Mouse (Mus musculus) hindbrain, embryonic 16.5 days (tissue): ENCODE measurements around the gene Srd5a1. TPM values are rescaled to one million over a fixed set of nuclear protein-coding genes. Genes with fewer than 3 reads are reported as not detected.

Experiments used
- ATAC-seq: fragments of 200-750 bp; cut with Nextera tagmentation; 2 replicates; pipeline ENCODE4 v1.8.0; 2017; ENCODE audit warnings: moderate TSS enrichment, moderate library complexity
- H3K27ac ChIP-seq: fragments of 300-500 bp; sonication (generic); 2 replicates; pipeline ENCODE4 v1.5.1; 2014; ENCODE audit warnings: low read depth, mild to moderate bottlenecking, control low read depth, low read length, moderate library complexity
- H3K27me3 ChIP-seq: fragments of 300-500 bp; sonication (generic); replicated peaks from 2 replicates; pipeline ENCODE4 v1.6.1; 2014; ENCODE audit warnings: low read length; ENCODE audit not compliant: control insufficient read depth, insufficient read depth
- H3K36me3 ChIP-seq: fragments of 300-500 bp; sonication (generic); 2 replicates; pipeline ENCODE4 v1.6.1; 2014; ENCODE audit warnings: mild to moderate bottlenecking, low read length, moderate library complexity, mixed read lengths; ENCODE audit not compliant: control insufficient read depth, insufficient read depth
- H3K4me1 ChIP-seq: fragments of 300-500 bp; sonication (generic); 2 replicates; pipeline ENCODE4 v1.6.1; 2014; ENCODE audit warnings: low read depth, low read length; ENCODE audit not compliant: control insufficient read depth, insufficient read depth
- H3K4me2 ChIP-seq: fragments of 300-500 bp; sonication (generic); 2 replicates; pipeline ENCODE4 v1.6.1; 2014; ENCODE audit warnings: mild to moderate bottlenecking, low read length, control low read depth, moderate library complexity
- H3K4me3 ChIP-seq: fragments of 300-500 bp; sonication (generic); 2 replicates; pipeline ENCODE4 v1.5.1; 2014; ENCODE audit warnings: mild to moderate bottlenecking, low read length, control low read depth, moderate library complexity
- H3K9ac ChIP-seq: fragments of 300-500 bp; sonication (generic); 2 replicates; pipeline ENCODE4 v1.6.1; 2014; ENCODE audit warnings: low read depth, mild to moderate bottlenecking, control low read depth, low read length, moderate library complexity
- H3K9me3 ChIP-seq: fragments of 300-500 bp; sonication (generic); 2 replicates; pipeline ENCODE4 v1.6.1; 2014; ENCODE audit warnings: mild to moderate bottlenecking, low read length, moderate library complexity; ENCODE audit not compliant: control insufficient read depth
- WGBS: fragments of 180-500 bp; shearing (Covaris S2); extraction: QIAGEN DNeasy Blood & Tissue Kit; methylation state at CpG from one replicate; pipeline ENCODE4 v1.1.7; 2014; 5-methylcytosine and 5-hydroxymethylcytosine counted together
- polyA plus RNA-seq: library from polyadenylated mRNA; unstranded; fragments of >200 nt; fragmentation: Nextera tagmentation; extraction: Ambion mirVana; gene quantifications from 2 replicates; pipeline ENCODE4 v1.2.1, GENCODE M21; 2015

The Srd5a1 gene
- polyA plus RNA-seq, 1 experiment from 2014 or later, result 39.2 TPM

- no peak overlapping the region for H3K4me3 ChIP-seq
- no peaks in the 10 kb centered on the region for H3K36me3 ChIP-seq
- 38% methylated on average over 11 of the region's 12 CpGs for WGBS
- H3K9me3 ChIP-seq, result no peaks in the 10 kb centered on the region
- no peaks in the 10 kb centered on the region for H3K27me3 ChIP-seq
- H3K4me2 ChIP-seq, result peak overlapping the region; percentile 42
- no peak overlapping the region for H3K27ac ChIP-seq
- peaks cover 8% of the 10 kb centered on the region for H3K4me1 ChIP-seq
- H3K9ac ChIP-seq, result peak overlapping the region; percentile 29; the same call in 1 of the 2 replicates
- peak; percentile 37; the same call in 1 of the 2 replicates for ATAC-seq
Observed at GRCm38 (mm10) chr13:69543595-69543994, 67.6 kb downstream of the Srd5a1 start.

DNA sequence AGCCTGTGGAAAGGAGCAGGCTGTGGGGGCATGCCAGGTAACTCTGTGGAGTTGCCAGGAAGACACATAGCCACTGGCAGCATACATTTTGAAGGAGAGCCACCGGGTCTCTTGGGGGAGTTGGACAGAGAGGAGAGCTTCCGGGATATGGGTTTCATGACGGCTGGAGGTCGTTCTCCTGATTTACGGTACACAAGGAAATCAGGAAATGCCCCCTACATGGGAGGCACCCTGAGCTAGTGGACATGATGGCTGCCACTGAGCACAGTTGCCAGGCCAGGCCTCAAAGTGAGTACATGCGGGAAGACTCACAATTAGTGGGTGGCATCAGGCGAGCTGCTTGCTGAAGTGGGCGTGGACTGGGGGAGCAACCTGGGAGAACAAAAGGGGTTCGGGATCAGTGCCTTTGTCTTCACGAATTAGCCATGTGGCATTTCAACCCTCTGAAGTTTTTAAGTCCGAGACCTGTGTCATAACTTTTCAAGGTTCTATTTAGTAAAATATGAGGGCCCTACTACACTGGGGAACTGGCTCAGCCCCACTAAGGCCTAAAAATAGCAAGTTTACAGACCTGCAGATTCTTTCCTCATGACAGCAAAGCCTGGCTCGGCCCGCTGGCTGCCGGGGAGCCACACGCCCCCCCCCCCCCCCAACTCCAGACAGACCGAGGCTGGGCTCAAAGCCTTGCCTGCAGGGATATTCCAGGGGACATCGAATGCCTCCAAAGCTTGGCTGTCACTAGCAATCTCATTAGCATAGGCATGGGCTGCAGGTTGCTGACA is 68.5 kb downstream of the Srd5a1 start:
- Histone ChIP-seq H3K36me3 (no peaks in the 10 kb centered on the region), H3K27ac (no peak overlapping the region), H3K4me2 (no peak overlapping the region), H3K9ac (no peak overlapping the region), H3K4me1 (peaks cover 8% of the 10 kb centered on the region), H3K4me3 (no peak overlapping the region), H3K9me3 (no peaks in the 10 kb centered on the region), H3K27me3 (no peaks in the 10 kb centered on the region)
- WGBS, result 36% methylated on average over 17 of the region's 17 CpGs
- no peak for ATAC-seq

DNA sequence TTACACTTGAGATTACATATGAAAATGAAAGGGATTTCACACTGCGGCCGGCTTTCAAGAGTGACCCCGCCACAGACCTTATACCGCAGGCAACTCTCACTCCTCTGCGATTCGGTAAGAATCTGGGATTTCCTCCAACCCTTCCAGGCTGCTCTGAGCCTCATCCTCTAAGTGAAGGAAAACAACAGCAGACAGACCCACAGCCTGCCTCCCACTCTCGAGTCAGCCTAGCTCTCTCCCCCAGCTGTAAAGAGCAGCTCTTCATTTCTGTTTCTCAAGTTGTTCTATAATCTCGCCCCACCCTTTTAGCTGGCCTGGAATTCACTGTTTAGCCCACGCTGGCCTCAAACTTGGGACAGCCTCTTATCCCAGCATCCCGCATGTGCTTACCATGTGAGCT is 69.5 kb downstream of the Srd5a1 start:
- Histone ChIP-seq H3K27me3 (no peaks in the 10 kb centered on the region), H3K36me3 (no peaks in the 10 kb centered on the region), H3K27ac (no peak overlapping the region), H3K9ac (no peak overlapping the region), H3K9me3 (no peaks in the 10 kb centered on the region), H3K4me1 (peaks cover 8% of the 10 kb centered on the region), H3K4me2 (no peak overlapping the region), H3K4me3 (no peak overlapping the region)
- WGBS, result 69% methylated on average over 10 of the region's 10 CpGs
- no peak for ATAC-seq

DNA sequence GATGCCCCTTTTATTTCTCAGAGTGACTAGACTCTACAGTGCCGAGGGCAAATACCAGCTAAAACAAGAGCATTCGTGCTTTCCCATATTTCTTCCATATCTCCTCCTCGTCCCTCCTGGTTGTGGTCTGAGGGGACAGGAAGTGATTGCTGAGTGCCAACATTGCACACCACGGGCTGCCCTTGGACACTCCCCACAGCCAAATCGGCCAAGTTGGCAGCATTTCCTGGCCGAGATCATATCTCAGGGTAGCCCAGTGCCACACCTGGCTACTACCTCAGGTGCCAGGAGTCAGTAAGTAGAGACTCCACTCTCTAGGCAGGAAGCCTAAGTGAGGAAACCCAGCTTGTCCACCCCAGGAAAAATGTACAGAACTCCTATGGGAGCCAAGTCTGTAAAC is 70.0 kb downstream of the Srd5a1 start:
- H3K4me1 ChIP-seq, result peaks cover 10% of the 10 kb centered on the region
- no peaks in the 10 kb centered on the region for H3K9me3 ChIP-seq
- no peaks in the 10 kb centered on the region for H3K27me3 ChIP-seq
- no peak overlapping the region for H3K4me2 ChIP-seq
- no peak for ATAC-seq
- no peaks in the 10 kb centered on the region for H3K36me3 ChIP-seq
- H3K27ac ChIP-seq, result no peak overlapping the region
- WGBS, result 84% methylated on average over 6 of the region's 6 CpGs
- no peak overlapping the region for H3K4me3 ChIP-seq
- no peak overlapping the region for H3K9ac ChIP-seq

GRCm38 (mm10) chr13:69538327-69538726 is 72.9 kb downstream of the Srd5a1 start:
- Histone ChIP-seq H3K4me2 (no peak overlapping the region), H3K9ac (no peak overlapping the region), H3K9me3 (no peaks in the 10 kb centered on the region), H3K36me3 (no peaks in the 10 kb centered on the region), H3K4me1 (peaks cover 13% of the 10 kb centered on the region), H3K27ac (no peak overlapping the region), H3K27me3 (no peaks in the 10 kb centered on the region), H3K4me3 (no peak overlapping the region)
- WGBS, result 31% methylated on average over 4 of the region's 4 CpGs
- ATAC-seq, result no peak

- H3K9me3 ChIP-seq, result no peaks in the 10 kb centered on the region
- no peak for ATAC-seq
- 64% methylated on average over 7 of the region's 7 CpGs for WGBS
- H3K27ac ChIP-seq, result no peak overlapping the region
- no peak overlapping the region for H3K4me2 ChIP-seq
- H3K4me1 ChIP-seq, result peaks cover 17% of the 10 kb centered on the region
- H3K9ac ChIP-seq, result no peak overlapping the region
- no peaks in the 10 kb centered on the region for H3K27me3 ChIP-seq
- no peak overlapping the region for H3K4me3 ChIP-seq
- no peaks in the 10 kb centered on the region for H3K36me3 ChIP-seq
Observed at GRCm38 (mm10) chr13:69537366-69537765, 73.9 kb downstream of the Srd5a1 start.

DNA sequence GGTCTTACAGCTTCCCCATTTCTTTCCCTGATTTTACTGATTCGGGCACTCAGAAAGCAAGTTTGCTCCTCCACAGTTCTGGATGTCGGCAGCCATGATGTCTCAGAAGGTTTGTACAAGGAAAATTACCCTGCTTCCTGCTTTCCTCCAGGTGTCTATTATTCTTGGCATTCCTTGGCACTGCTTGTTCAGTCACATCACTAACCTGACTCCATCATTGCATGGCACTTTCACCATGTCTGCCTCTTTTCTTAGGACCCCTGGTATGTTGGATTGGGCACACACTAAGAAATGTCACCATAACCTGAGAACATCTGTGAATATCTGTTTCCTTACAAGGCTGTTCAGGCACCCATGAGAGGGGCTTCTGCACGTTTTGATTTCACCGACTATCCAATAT is 75.2 kb downstream of the Srd5a1 start:
- H3K27ac ChIP-seq, result no peak overlapping the region
- H3K4me3 ChIP-seq, result no peak overlapping the region
- no peak for ATAC-seq
- H3K4me1 ChIP-seq, result peaks cover 31% of the 10 kb centered on the region
- no peaks in the 10 kb centered on the region for H3K36me3 ChIP-seq
- peak overlapping the region; percentile 72; the same call in 1 of the 2 replicates for H3K4me2 ChIP-seq
- no peaks in the 10 kb centered on the region for H3K9me3 ChIP-seq
- H3K9ac ChIP-seq, result no peak overlapping the region
- WGBS, result 86% methylated on average over 4 of the region's 4 CpGs
- H3K27me3 ChIP-seq, result no peaks in the 10 kb centered on the region

DNA sequence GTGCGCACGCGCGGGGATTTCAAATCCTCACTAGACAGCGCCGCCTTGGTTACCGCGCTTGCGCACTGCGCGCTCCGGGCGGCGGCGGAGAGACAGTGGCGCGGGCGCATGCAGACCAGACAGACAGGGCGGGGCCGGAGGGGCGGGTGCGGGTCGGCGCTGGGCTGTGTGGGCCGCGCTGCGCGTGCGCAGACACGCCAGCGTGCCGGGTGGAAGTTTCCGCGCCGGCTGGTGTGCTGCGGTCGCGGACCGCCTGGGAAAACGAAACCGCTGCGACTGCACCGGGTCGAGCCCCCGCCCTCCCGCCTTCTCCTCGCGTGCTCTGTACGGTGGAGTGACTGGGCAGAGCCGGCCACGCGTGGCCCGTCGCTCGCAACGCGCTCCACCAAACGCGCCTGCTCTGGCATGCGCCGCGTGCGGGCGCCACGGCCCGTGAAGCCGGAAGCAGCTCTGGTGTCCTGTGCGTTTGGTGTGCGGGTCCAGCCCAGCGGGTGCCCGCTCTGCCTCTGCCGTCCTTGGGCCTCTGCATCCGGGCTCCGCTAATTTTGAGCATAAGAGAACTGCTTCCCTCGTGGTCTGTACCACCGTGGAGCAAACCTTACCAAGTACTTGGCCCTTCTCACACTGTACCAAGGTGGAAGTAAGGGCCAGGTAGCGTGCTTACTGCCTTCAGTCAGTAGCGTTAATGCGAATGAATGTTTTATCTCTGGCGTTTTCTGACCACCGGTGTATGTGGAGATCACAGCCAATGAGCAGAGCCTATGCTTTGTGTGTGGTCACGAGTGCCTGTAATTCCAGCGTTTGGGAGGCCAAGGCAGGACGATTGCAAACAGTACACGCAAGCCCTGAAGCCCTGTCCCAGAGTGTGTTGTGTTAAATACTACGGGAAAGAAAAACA is 76.3 kb downstream of the Srd5a1 start:
- H3K4me3 ChIP-seq, result peak overlapping the region; percentile 82
- peak; percentile 94 for ATAC-seq
- WGBS, result under 1% methylated on average over 64 of the region's 86 CpGs
- peak overlapping the region; percentile 98 for H3K27ac ChIP-seq
- no peaks in the 10 kb centered on the region for H3K9me3 ChIP-seq
- H3K36me3 ChIP-seq, result no peaks in the 10 kb centered on the region
- no peaks in the 10 kb centered on the region for H3K27me3 ChIP-seq
- H3K9ac ChIP-seq, result peak overlapping the region; percentile 93
- H3K4me1 ChIP-seq, result peaks cover 41% of the 10 kb centered on the region
- peak overlapping the region; percentile 72 for H3K4me2 ChIP-seq

GRCm38 (mm10) chr13:69534334-69534653 is 76.9 kb downstream of the Srd5a1 start, which contains the start of gene Tent4a:
Gene Tent4a (minus strand): TSS chr13:69534617.
- ATAC-seq, result peak; percentile 83
- Histone ChIP-seq H3K4me2 (peak within 1 kb of the TSS; percentile 99), H3K27me3 (no peaks in the 10 kb centered on the region), H3K4me1 (peaks cover 41% of the 10 kb centered on the region), H3K9ac (peak within 1 kb of the TSS; percentile 93), H3K9me3 (no peaks in the 10 kb centered on the region), H3K27ac (peak within 1 kb of the TSS; percentile 98), H3K4me3 (peak within 1 kb of the TSS; percentile 82), H3K36me3 (no peaks in the 10 kb centered on the region)
- WGBS, result 0% methylated on average over 8 of the region's 57 CpGs
